Mouse (Mus musculus) liver, embryonic 14.5 days (tissue): ENCODE data around the gene Kdm6a. TPM values are rescaled to one million over a fixed set of nuclear protein-coding genes. Genes with fewer than 3 reads are reported as not detected.

Experiments used
- ATAC-seq: fragments of 200-750 bp; cut with Nextera tagmentation; 2 replicates; pipeline ENCODE4 v1.8.0; 2017; ENCODE audit warnings: moderate number of reproducible peaks, mild to moderate bottlenecking, moderate library complexity; ENCODE audit not compliant: insufficient read depth
- DNase-seq, 3 experiments: peaks; one replicate each; pipeline ENCODE4 v3.0.0-alpha.2; 2012 to 2013; ENCODE audit warnings: low read depth in 3 of 3, low spot score in 3 of 3
- H3K27ac ChIP-seq: fragments of 300-500 bp; sonication (generic); 2 replicates; pipeline ENCODE4 v1.5.1; 2014; ENCODE audit warnings: moderate library complexity, mild to moderate bottlenecking, control low read depth, inconsistent platforms
- H3K27me3 ChIP-seq: fragments of 300-500 bp; sonication (generic); 2 replicates; pipeline ENCODE4 v1.6.1; 2014; ENCODE audit warnings: mild to moderate bottlenecking, low read length, moderate library complexity; ENCODE audit not compliant: control insufficient read depth, insufficient read depth
- H3K36me3 ChIP-seq: fragments of 300-500 bp; sonication (generic); replicated peaks from 2 replicates; pipeline ENCODE4 v1.6.1; 2014; ENCODE audit warnings: low read depth; ENCODE audit not compliant: control insufficient read depth, insufficient read depth
- H3K4me1 ChIP-seq, 2 experiments: fragments of 200-500 bp in 1 of 2; fragments of 300-500 bp in 1 of 2; sonication (generic) in 1 of 2; replicated peaks; 2 replicates each; pipeline ENCODE4 v1.6.1; 2012 to 2014; ENCODE audit warnings: antibody characterized with exemption in 1 of 2, inconsistent platforms in 1 of 2, low read length in 1 of 2; ENCODE audit not compliant: control insufficient read depth in 2 of 2, insufficient read depth in 2 of 2
- H3K4me2 ChIP-seq: fragments of 300-500 bp; sonication (generic); 2 replicates; pipeline ENCODE4 v1.6.1; 2014; ENCODE audit warnings: low read depth, mild to moderate bottlenecking, control low read depth, moderate library complexity
- H3K4me3 ChIP-seq, 2 experiments: fragments of 200-500 bp in 1 of 2; fragments of 300-500 bp in 1 of 2; sonication (generic) in 1 of 2; 2 replicates each; pipeline ENCODE4 v1.5.1; 2012 to 2014; ENCODE audit warnings: low read depth in 2 of 2, low read length in 2 of 2, mild to moderate bottlenecking in 2 of 2, control low read depth in 1 of 2, inconsistent platforms in 1 of 2, moderate library complexity in 1 of 2; ENCODE audit not compliant: insufficient read depth in 1 of 2
- H3K9ac ChIP-seq: fragments of 300-500 bp; sonication (generic); replicated peaks from 2 replicates; pipeline ENCODE4 v1.6.1; 2014; ENCODE audit warnings: mild to moderate bottlenecking, control low read depth, moderate library complexity
- H3K9me3 ChIP-seq: fragments of 300-500 bp; sonication (generic); 2 replicates; pipeline ENCODE4 v1.6.1; 2016; ENCODE audit warnings: low read length, mixed read lengths; ENCODE audit not compliant: control insufficient read depth
- CTCF ChIP-seq: IDR thresholded peaks from 2 replicates; pipeline ENCODE4 v1.5.1; 2016; ENCODE audit warnings: antibody characterized with exemption, low read depth, control low read depth
- EP300 ChIP-seq: IDR thresholded peaks from 2 replicates; pipeline ENCODE4 v1.6.1; 2016; ENCODE audit warnings: antibody characterized with exemption, low read depth
- WGBS: fragments of 180-500 bp; shearing (Covaris S2); extraction: QIAGEN DNeasy Blood & Tissue Kit; methylation state at CpG from one replicate; pipeline ENCODE4 v1.1.7; 2014; ENCODE audit not compliant: insufficient replicate concordance; 5-methylcytosine and 5-hydroxymethylcytosine counted together
- polyA plus RNA-seq, 2 experiments: library from polyadenylated mRNA; depleted of rRNA in 1 of 2; stranded (reverse) in 1 of 2; unstranded in 1 of 2; fragments of >200 nt; fragmentation: Nextera tagmentation in 1 of 2; extraction: Ambion mirVana in 1 of 2; gene quantifications; 2 replicates each; pipeline versions ENCODE4 v1.2.1 to v1.2.3; 2012 to 2014

The Kdm6a gene
- polyA plus RNA-seq, 2 experiments = 11.1 to 13.3 TPM

- H3K27ac ChIP-seq = peak overlapping the region; percentile 89
- ATAC-seq = peak; percentile 17; the same call in 1 of the 2 replicates
- peaks cover 0 to 6% of the 10 kb centered on the region in 2 experiments; a peak in 2 of 4 replicates for H3K4me1 ChIP-seq
- no peaks in the 10 kb centered on the region for H3K36me3 ChIP-seq
- peak overlapping the region; percentile 72 to 75 for H3K4me3 ChIP-seq
- H3K9me3 ChIP-seq = no peaks in the 10 kb centered on the region
- DNase-seq = no peak
- H3K9ac ChIP-seq = peak overlapping the region; percentile 89
- under 1% methylated on average over 90 of the region's 95 CpGs for WGBS
- no peak for TF ChIP-seq EP300
- TF ChIP-seq CTCF = peak; percentile 2; the same call in 1 of the 2 replicates
- no peaks in the 10 kb centered on the region for H3K27me3 ChIP-seq
- H3K4me2 ChIP-seq = peak overlapping the region; percentile 63
Observed at GRCm38 (mm10) chrX:18162861-18163731, 721 bp downstream of the Kdm6a start.

GRCm38 (mm10) chrX:18163917-18164624, 1.7 kb downstream of the Kdm6a start:
- ATAC-seq (no peak; the same call in 1 of the 2 replicates), DNase-seq (peak; percentile 45 to 57 (median 51))
- Histone ChIP-seq H3K4me3 (peak overlapping the region; percentile 72 to 75), H3K27ac (peak overlapping the region; percentile 89), H3K27me3 (no peaks in the 10 kb centered on the region), H3K9me3 (no peaks in the 10 kb centered on the region), H3K4me2 (peak overlapping the region; percentile 63), H3K9ac (peak overlapping the region; percentile 89), H3K36me3 (no peaks in the 10 kb centered on the region), H3K4me1 (peaks cover 0 to 6% of the 10 kb centered on the region in 2 experiments; a peak in 2 of 4 replicates)
- WGBS = 2% methylated on average over 10 of the region's 10 CpGs
- TF ChIP-seq EP300 (no peak), CTCF (no peak)

GRCm38 (mm10) chrX:18165121-18165520, 2.7 kb downstream of the Kdm6a start:
- H3K4me3 ChIP-seq = peak overlapping the region; percentile 21 to 72; a peak in 3 of 4 replicates
- no peaks in the 10 kb centered on the region for H3K36me3 ChIP-seq
- H3K4me2 ChIP-seq = peak overlapping the region; percentile 63
- H3K9ac ChIP-seq = no peak overlapping the region
- ATAC-seq (no peak), DNase-seq (no peak)
- TF ChIP-seq CTCF (no peak), EP300 (no peak)
- no peak overlapping the region for H3K27ac ChIP-seq
- no peaks in the 10 kb centered on the region for H3K27me3 ChIP-seq
- peaks cover 0 to 6% of the 10 kb centered on the region in 2 experiments; a peak in 2 of 4 replicates for H3K4me1 ChIP-seq
- WGBS = 31% methylated on average over 2 of the region's 2 CpGs
- H3K9me3 ChIP-seq = no peaks in the 10 kb centered on the region

- H3K27ac ChIP-seq = no peak overlapping the region
- H3K9ac ChIP-seq = no peak overlapping the region
- H3K9me3 ChIP-seq = no peaks in the 10 kb centered on the region
- DNase-seq (no peak), ATAC-seq (no peak)
- no peaks in the 10 kb centered on the region for H3K27me3 ChIP-seq
- H3K36me3 ChIP-seq = no peaks in the 10 kb centered on the region
- 59% methylated on average over 3 of the region's 3 CpGs for WGBS
- TF ChIP-seq EP300 (no peak), CTCF (no peak)
- no peak overlapping the region for H3K4me3 ChIP-seq
- H3K4me2 ChIP-seq = peak overlapping the region; percentile 6; the same call in 1 of the 2 replicates
- peaks cover 0 to 3% of the 10 kb centered on the region in 2 experiments; a peak in 1 of 4 replicates for H3K4me1 ChIP-seq
Observed at GRCm38 (mm10) chrX:18166961-18167360, 4.6 kb downstream of the Kdm6a start.
